Mouse (Mus musculus) lung, embryonic 15.5 days (tissue): ENCODE results near the gene Zfp687. TPM values are rescaled to one million over a fixed set of nuclear protein-coding genes. Genes with fewer than 3 reads are reported as not detected.

Experiments
- ATAC-seq: fragments of 200-750 bp; cut with Nextera tagmentation; 2 replicates; pipeline ENCODE4 v1.8.0; 2017; ENCODE audit warnings: moderate number of reproducible peaks, borderline replicate concordance; ENCODE audit not compliant: low FRiP score, low TSS enrichment; ENCODE audit errors: extremely low read depth
- H3K27ac ChIP-seq: fragments of 300-500 bp; sonication (generic); 2 replicates; pipeline ENCODE4 v1.5.1; 2015; ENCODE audit warnings: moderate library complexity, mild to moderate bottlenecking, inconsistent platforms
- H3K27me3 ChIP-seq: fragments of 300-500 bp; sonication (generic); 2 replicates; pipeline ENCODE4 v1.6.1; 2015; ENCODE audit warnings: inconsistent platforms
- H3K36me3 ChIP-seq: fragments of 300-500 bp; sonication (generic); 2 replicates; pipeline ENCODE4 v1.6.1; 2015; ENCODE audit warnings: inconsistent platforms
- H3K4me1 ChIP-seq: fragments of 300-500 bp; sonication (generic); 2 replicates; pipeline ENCODE4 v1.6.1; 2015; ENCODE audit warnings: inconsistent platforms
- H3K4me2 ChIP-seq: fragments of 300-500 bp; sonication (generic); 2 replicates; pipeline ENCODE4 v1.6.1; 2015; ENCODE audit warnings: inconsistent platforms, mild to moderate bottlenecking, moderate library complexity
- H3K4me3 ChIP-seq: fragments of 300-500 bp; sonication (generic); 2 replicates; pipeline ENCODE4 v1.5.1; 2015; ENCODE audit warnings: mild to moderate bottlenecking, inconsistent platforms
- H3K9ac ChIP-seq: fragments of 300-500 bp; sonication (generic); 2 replicates; pipeline ENCODE4 v1.6.1; 2015; ENCODE audit warnings: inconsistent platforms
- H3K9me3 ChIP-seq: fragments of 300-500 bp; sonication (generic); 2 replicates; pipeline ENCODE4 v1.6.1; 2016; ENCODE audit warnings: inconsistent platforms
- WGBS: fragments of 180-500 bp; shearing (Covaris S2); methylation state at CpG from one replicate; pipeline ENCODE4 v1.1.7; 2015; 5-methylcytosine and 5-hydroxymethylcytosine counted together
- polyA plus RNA-seq: library from polyadenylated mRNA; unstranded; fragments of >200 nt; fragmentation: Nextera tagmentation; extraction: Ambion mirVana; gene quantifications from 2 replicates; pipeline ENCODE4 v1.2.1, GENCODE M21; 2015

Zfp687 gene
- polyA plus RNA-seq, 1 experiment from 2014 or later = 22.9 TPM

DNA sequence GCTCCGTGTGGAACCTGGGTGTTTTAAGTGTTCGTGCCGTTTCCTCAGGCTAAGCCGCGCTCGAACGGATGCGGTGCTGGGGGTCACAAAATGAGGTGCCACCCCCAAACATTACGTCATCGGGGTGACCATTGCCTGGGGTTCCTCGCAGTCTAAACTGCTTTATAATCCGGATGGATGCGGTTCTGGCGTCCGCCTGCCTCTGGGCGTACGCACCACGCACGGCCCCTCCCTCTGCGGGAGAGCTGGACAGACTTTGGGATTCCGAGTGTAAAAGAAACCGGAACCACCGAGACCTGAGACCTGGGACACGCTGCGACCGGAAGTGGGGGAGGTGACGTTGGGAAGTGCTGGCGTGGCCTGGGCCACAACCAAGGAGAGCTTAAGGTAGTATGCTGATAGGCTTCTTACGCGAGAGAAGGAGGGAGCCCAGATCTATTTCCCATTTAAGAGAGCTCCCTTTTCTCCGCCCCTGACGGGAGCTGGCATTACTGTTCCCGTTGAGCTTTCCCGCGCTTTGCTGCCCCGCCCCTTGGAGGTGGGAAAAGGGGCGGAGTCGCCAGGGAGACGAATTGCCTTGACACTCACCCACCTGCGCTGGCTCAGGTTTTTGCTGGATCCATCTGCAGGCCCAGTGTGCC lies 763 bp upstream of the Zfp687 start:
- H3K36me3 ChIP-seq = peaks cover 16% of the 10 kb centered on the region
- peak overlapping the region; percentile 77 for H3K4me2 ChIP-seq
- peak overlapping the region; percentile 89 for H3K4me3 ChIP-seq
- WGBS = under 1% methylated on average over 40 of the region's 40 CpGs
- peaks cover 20% of the 10 kb centered on the region for H3K4me1 ChIP-seq
- H3K9me3 ChIP-seq = no peaks in the 10 kb centered on the region
- peak overlapping the region; percentile 98 for H3K27ac ChIP-seq
- ATAC-seq = peak; percentile 67
- H3K9ac ChIP-seq = peak overlapping the region; percentile 57
- H3K27me3 ChIP-seq = no peaks in the 10 kb centered on the region

DNA sequence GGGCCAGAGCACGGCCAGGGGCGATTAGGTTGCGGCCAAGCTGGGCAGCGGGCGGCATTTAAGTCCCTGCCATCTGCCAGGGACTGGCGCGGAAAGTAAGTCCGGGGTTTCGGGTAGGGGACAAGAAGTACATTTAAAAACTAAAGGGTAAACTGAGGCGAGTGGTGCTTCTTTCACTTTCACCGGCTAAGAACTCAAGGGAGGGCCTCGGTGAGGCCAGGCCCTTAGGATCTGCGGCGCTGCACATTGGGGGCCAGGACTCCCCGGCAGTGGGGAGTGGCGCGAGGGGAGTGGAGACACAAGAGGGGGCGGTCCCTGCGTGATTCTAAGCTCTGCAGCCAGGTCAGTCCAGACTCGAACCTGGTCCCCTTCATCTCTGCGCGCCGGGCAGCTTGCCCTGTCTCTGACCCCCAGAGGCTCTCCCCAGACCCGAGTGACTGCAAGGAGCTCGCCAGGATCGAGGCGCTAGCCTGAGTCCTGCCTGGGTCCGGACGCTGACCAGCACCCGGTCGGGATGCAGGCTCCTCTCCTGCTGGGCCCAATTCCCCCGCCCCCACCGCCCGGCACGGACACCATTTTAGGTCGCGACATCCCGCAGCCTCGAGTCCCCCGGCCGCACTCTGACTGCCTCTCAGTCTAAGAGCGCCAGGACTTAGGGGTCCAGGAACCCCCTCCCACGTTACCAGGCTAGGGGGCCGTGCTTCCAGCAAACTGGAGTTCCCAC lies 658 bp downstream of the Zfp687 start:
- Histone ChIP-seq H3K4me2 (peak overlapping the region; percentile 84), H3K27me3 (no peaks in the 10 kb centered on the region), H3K9me3 (no peaks in the 10 kb centered on the region), H3K9ac (peak overlapping the region; percentile 68), H3K4me1 (peaks cover 20% of the 10 kb centered on the region), H3K36me3 (peaks cover 30% of the 10 kb centered on the region), H3K4me3 (peak overlapping the region; percentile 89), H3K27ac (peak overlapping the region; percentile 98)
- under 1% methylated on average over 43 of the region's 44 CpGs for WGBS
- peak; percentile 1; the same call in 1 of the 2 replicates for ATAC-seq

DNA sequence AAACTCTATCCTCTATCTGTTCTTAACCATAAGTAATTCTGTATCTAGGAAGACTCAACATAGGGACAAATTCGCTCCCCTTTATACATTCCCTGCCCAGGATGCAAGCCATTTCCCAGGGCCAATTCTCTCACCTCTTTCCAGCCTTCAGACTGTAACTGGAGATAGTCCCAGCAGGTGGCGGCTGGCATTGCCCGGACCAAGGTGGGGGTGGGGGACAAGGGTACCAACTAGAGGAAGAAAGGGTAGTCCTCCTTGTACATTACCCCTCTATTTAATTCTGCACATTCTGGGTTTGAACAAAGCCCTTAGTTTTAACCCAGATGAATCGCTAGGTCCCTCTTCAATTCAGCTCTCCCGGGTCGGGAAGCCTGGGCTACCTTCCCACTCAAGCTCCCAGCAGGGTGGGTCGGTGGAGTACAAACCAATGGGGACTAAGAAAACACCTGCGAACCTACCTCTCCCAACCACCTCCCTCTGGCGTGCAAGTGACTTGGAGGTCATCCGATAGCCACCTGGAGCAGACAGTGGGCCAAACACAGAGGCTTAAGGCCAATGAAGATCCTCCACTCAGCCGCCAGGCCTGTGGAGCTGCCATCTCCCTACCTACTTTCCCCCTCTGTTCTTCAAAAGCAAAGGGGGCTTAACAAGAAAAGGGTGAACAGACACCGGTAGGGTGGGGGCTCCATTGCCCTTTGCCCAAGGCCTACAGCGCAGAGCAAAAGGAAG lies 1.4 kb downstream of the Zfp687 start:
- H3K36me3 ChIP-seq = peaks cover 37% of the 10 kb centered on the region
- H3K27me3 ChIP-seq = no peaks in the 10 kb centered on the region
- no peak for ATAC-seq
- H3K4me3 ChIP-seq = peak overlapping the region; percentile 89
- H3K4me2 ChIP-seq = peak overlapping the region; percentile 84
- H3K9ac ChIP-seq = peak overlapping the region; percentile 68
- peak overlapping the region; percentile 98; the same call in 1 of the 2 replicates for H3K27ac ChIP-seq
- H3K9me3 ChIP-seq = no peaks in the 10 kb centered on the region
- peaks cover 20% of the 10 kb centered on the region for H3K4me1 ChIP-seq
- 17% methylated on average over 13 of the region's 13 CpGs for WGBS

DNA sequence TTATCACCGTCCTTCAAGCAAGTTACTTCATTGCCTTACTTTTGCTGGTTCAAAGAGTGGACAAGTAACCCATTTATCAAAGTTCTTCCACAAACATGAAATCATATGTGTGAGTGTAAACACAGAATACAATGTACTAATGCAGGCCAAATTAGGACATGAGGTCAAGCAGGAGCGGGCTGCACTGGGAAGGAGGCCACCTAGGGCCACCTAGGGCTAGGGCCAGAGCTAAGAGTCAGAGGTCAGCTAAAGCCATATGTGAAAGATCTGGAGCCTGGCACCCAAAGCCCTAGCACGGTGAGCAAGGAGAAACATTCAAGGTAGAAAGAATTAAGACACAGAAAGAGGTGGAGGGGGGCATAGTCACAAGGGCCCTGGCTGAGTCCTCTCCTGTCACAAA lies 2.3 kb downstream of the Zfp687 start:
- Histone ChIP-seq H3K36me3 (peaks cover 46% of the 10 kb centered on the region), H3K4me3 (no peak overlapping the region), H3K27ac (no peak overlapping the region), H3K27me3 (no peaks in the 10 kb centered on the region), H3K4me1 (peaks cover 20% of the 10 kb centered on the region), H3K9ac (no peak overlapping the region), H3K9me3 (no peaks in the 10 kb centered on the region), H3K4me2 (peak overlapping the region; percentile 84; the same call in 1 of the 2 replicates)
- 74% methylated on average over 3 of the region's 3 CpGs for WGBS
- no peak for ATAC-seq

DNA sequence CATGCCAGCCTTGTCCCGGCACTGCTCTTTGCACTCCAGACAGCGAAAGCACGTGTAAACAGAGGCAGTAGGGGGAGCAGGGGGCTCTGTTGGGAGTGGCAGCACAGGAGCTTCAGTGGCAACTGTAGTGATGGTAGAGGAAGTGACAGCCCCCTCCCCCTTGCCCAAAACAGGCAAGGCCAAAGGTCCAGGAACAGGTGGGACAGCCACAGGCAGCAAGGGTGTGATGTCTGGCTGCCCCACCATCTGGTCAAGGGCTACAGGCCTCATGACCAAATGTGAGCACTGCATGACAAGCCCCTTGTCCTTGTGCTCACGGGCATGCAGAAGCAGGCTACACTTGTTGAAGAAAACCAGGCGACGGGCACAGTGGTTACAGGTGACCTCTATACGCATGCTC lies 4.9 kb downstream of the Zfp687 start:
- no peak overlapping the region for H3K4me2 ChIP-seq
- no peaks in the 10 kb centered on the region for H3K27me3 ChIP-seq
- H3K9ac ChIP-seq = no peak overlapping the region
- no peak for ATAC-seq
- H3K27ac ChIP-seq = no peak overlapping the region
- peaks cover 71% of the 10 kb centered on the region for H3K36me3 ChIP-seq
- no peaks in the 10 kb centered on the region for H3K9me3 ChIP-seq
- H3K4me1 ChIP-seq = peaks cover 13% of the 10 kb centered on the region
- H3K4me3 ChIP-seq = no peak overlapping the region
- 78% methylated on average over 7 of the region's 7 CpGs for WGBS

DNA sequence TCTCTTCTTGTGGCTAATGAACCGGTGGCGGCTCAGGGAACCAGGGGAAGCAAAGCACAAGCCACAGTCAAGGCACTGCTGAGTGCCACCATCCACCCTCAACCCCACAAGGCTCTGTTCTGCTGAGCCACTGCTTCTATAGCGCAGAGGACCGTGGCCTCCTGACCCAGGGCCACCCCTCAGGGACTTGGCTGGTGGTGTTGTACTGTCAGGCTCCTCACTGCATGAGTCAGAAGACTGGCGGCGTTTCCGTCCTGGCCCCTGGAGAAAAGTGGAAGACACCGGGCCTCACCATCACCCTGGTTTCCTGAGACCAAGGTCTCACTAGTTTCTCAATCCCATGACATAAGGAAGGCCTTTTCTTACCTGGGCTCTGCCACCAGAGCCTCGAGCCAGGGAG lies 7.5 kb downstream of the Zfp687 start:
- Histone ChIP-seq H3K4me1 (no peaks in the 10 kb centered on the region), H3K36me3 (peaks cover 94% of the 10 kb centered on the region), H3K4me2 (no peak overlapping the region), H3K9me3 (no peaks in the 10 kb centered on the region), H3K9ac (no peak overlapping the region), H3K27me3 (no peaks in the 10 kb centered on the region), H3K4me3 (no peak overlapping the region), H3K27ac (no peak overlapping the region)
- ATAC-seq = no peak
- WGBS = 86% methylated on average over 9 of the region's 9 CpGs

GRCm38 (mm10) chr3:95005651-95006050 lies 9.6 kb downstream of the Zfp687 start:
- H3K4me3 ChIP-seq = no peak overlapping the region
- H3K27ac ChIP-seq = no peak overlapping the region
- H3K27me3 ChIP-seq = no peaks in the 10 kb centered on the region
- no peaks in the 10 kb centered on the region for H3K4me1 ChIP-seq
- ATAC-seq = no peak
- WGBS = 84% methylated on average over 3 of the region's 3 CpGs
- no peak overlapping the region for H3K4me2 ChIP-seq
- H3K36me3 ChIP-seq = peaks cover 91% of the 10 kb centered on the region
- no peaks in the 10 kb centered on the region for H3K9me3 ChIP-seq
- H3K9ac ChIP-seq = no peak overlapping the region

GRCm38 (mm10) chr3:95003273-95003672 lies 12.0 kb downstream of the Zfp687 start:
- H3K27me3 ChIP-seq = no peaks in the 10 kb centered on the region
- peaks cover 90% of the 10 kb centered on the region for H3K36me3 ChIP-seq
- H3K4me3 ChIP-seq = no peak overlapping the region
- ATAC-seq = no peak
- H3K9me3 ChIP-seq = no peaks in the 10 kb centered on the region
- H3K4me2 ChIP-seq = no peak overlapping the region
- no peak overlapping the region for H3K9ac ChIP-seq
- H3K27ac ChIP-seq = no peak overlapping the region
- H3K4me1 ChIP-seq = no peaks in the 10 kb centered on the region

- ATAC-seq = no peak
- H3K9me3 ChIP-seq = no peaks in the 10 kb centered on the region
- 81% methylated on average over 4 of the region's 4 CpGs for WGBS
- H3K4me3 ChIP-seq = no peak overlapping the region
- no peaks in the 10 kb centered on the region for H3K4me1 ChIP-seq
- no peaks in the 10 kb centered on the region for H3K27me3 ChIP-seq
- no peak overlapping the region for H3K4me2 ChIP-seq
- H3K27ac ChIP-seq = no peak overlapping the region
- no peak overlapping the region for H3K9ac ChIP-seq
- peaks cover 90% of the 10 kb centered on the region for H3K36me3 ChIP-seq
Observed at GRCm38 (mm10) chr3:95002569-95002968, 12.7 kb downstream of the Zfp687 start.

DNA sequence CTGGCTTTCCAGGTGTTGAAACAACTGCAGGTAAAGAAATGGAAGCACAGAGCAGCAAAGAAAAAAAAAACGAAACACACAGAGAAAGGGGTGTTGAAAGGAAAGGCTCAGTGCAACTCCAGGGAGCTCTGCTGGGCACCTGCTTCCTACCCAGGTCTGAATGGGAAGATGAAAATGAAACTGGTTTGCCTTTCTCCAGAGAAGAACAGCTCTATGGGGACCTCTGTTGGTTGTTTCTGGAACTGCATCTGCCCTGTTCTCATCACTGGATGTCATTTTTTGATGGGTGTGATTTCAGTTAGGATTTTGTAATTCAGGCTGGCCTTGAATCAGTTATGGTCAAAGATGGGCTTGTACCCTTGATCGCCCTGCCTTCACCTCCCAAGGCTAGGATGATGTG lies 18.3 kb downstream of the Zfp687 start:
- no peaks in the 10 kb centered on the region for H3K27me3 ChIP-seq
- no peaks in the 10 kb centered on the region for H3K4me1 ChIP-seq
- H3K27ac ChIP-seq = no peak overlapping the region
- peaks cover 86% of the 10 kb centered on the region for H3K36me3 ChIP-seq
- no peaks in the 10 kb centered on the region for H3K9me3 ChIP-seq
- WGBS = 32% methylated on average over 2 of the region's 2 CpGs
- no peak overlapping the region for H3K4me3 ChIP-seq
- no peak overlapping the region for H3K9ac ChIP-seq
- no peak overlapping the region for H3K4me2 ChIP-seq
- no peak for ATAC-seq

GRCm38 (mm10) chr3:94989159-94989761 lies 26.0 kb downstream of the Zfp687 start:
- no peak overlapping the region for H3K4me3 ChIP-seq
- peaks cover 30% of the 10 kb centered on the region for H3K4me1 ChIP-seq
- H3K9ac ChIP-seq = no peak overlapping the region
- H3K27me3 ChIP-seq = no peaks in the 10 kb centered on the region
- WGBS = 22% methylated on average over 9 of the region's 9 CpGs
- peak overlapping the region; percentile 25 for H3K4me2 ChIP-seq
- peaks cover 52% of the 10 kb centered on the region for H3K36me3 ChIP-seq
- no peaks in the 10 kb centered on the region for H3K9me3 ChIP-seq
- peak overlapping the region; percentile 75 for H3K27ac ChIP-seq
- peak; percentile 71; the same call in 1 of the 2 replicates for ATAC-seq
